Mouse (Mus musculus): ENCODE measurements around the gene Fam155a.

Gene Fam155a

DNA sequence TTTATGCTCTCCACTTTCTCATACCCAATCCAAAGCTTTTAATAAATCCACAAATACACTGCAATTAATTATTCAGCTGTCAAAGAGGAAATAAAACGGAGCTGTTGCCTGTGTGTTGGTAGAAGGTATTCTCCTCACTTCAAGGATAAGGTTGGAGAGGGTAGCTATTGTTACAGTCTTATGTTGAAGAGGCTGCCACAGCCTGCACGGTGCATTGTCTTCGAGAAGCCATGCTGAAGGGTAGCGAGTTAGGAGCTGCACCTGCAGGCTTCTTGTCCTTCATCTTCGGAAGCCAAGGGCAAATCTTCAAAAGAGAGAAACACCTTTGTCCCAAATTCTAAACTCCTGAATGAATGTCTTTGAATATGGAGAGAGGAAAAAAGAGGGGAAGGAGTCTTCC lies 288.4 kb downstream of the Fam155a start:
- no peak for DNase-seq (ENCODE audit: low spot score)

DNA sequence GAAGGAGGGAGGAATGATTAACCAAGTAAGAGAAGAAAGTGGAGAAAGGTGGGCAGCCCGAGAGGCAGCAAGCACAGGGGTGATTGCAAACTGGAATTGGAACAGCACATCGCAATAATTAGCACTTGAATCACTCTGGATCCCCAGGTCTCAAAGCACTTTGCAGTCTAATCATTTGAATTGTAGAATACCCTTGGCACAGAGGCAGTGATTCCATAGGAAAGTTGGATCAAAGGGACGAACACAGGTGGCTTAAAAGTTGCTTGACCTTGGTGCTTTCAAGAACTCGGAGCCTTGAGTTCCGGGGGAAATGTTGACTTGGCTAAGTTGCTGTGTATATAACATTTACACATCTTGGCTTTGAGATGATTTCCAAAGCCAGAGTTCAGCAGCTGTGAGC lies 299.7 kb downstream of the Fam155a start:
- DNase-seq (ENCODE audit: low spot score): no peak

DNA sequence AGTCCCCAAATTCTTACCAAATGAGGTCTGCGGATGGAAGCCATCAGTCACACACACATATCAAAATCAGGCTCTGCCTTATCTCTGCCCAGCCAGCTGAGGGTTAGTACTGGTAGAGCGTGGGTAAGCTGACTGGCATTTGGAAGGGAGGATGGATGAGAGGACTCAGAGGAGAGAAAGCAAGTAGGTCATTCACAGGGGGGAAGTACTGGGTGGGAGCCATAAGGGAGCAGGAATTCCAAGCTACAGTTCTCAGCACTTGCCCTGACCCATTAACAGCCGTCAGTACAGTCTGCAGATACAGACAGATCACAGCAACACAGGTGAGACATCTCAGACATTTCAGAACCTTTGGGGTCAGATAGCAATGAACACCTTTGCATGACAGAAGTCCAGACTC lies 300.8 kb downstream of the Fam155a start:
- DNase-seq (ENCODE audit: low spot score): no peak

DNA sequence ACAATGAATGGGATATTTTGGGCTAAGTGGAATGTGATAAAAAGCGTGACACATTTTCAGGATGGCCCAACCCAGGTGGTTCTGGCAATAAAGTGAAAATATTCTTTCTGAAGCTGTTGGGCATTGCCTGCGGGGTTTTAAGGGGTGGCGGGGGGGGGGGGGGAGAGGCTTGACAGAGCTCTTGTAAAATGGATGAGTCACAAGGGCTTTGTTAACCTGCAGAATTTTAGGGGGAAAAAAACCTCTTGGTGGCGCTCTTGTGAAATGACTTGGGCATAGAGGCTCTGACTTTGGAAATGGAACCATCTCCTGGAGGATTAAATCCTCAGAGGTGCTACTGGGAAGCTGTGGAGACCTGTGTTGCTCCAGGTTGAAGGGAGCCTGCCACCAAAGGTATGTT lies 309.9 kb downstream of the Fam155a start:
- DNase-seq (ENCODE audit: low spot score): no peak

DNA sequence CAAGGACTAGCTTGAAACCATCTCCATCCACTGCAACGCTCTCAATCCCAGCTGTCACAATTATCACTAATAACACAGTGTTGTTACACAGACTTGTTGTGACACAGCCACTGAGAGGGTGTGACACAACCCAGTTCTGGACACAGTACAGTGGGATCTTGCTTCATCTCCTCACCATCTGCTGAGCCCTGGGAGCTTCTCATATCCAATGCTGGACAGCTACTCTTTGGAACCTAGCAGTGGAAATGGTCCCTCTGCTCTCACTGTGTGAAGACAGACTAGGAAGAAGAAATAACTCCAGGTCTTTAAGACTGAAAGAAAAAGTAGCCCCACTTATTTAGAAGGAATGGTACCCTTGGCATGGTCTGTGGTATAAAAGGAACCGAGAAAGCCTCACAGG lies 310.3 kb downstream of the Fam155a start:
- no peak for DNase-seq (ENCODE audit: low spot score)

DNA sequence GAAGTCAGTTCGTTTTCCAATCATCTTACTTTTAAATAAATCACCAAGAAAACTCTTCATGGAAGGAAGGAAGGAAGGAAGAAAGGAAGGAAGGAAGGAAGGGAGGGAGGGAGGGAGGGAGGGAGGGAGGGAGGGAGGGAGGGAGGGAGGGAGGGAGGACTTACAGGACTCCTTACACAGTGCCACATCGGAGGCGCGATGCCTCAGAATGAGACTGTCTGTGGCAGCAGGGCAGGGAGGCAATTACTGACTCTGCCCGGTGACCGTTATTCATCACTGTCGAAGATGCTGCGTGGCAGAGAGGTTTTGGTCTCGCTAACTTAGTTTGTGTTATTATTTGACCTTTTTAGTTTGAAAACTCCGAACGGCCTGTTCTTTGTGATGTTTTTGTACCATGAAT lies 312.3 kb downstream of the Fam155a start:
- DNase-seq (ENCODE audit: low spot score): no peak

DNA sequence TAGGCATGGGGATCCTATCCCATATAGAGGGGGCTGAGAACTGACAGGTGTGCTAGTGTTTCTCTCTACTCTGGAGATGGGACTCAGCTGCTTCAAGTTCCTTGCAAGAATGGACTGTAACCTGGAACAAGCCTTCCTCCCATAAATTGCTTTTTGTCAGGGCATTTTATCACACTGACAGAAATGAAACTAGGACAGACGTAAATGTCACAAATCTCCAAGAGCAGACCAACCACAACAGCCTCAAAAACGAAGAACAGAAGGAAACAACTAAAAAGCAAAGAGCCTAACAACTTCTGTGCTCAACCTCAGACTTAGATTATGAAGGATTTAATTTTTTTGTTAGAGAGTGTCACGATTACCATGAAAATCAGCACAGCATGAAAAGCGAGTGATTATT lies 315.8 kb downstream of the Fam155a start:
- no peak for DNase-seq (ENCODE audit: low spot score)

DNA sequence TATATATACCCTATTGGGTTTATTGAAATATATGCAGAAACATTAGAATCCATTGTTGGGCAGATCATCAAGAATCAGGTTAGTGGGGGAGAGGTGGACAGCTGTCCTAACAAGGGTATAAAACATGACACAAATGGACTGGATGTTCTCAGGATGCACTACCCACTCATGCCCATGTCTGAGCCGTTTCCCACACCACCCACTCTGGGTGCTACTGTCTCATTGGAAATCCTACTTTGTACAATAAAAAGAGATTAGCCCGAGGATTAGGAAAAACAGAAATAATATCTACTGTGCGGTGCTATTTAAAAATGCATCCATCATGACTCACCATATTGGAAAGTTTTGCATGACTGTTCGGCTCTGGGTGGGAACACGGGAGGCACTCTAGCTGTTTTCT lies 317.2 kb downstream of the Fam155a start:
- no peak for DNase-seq (ENCODE audit: low spot score)

DNA sequence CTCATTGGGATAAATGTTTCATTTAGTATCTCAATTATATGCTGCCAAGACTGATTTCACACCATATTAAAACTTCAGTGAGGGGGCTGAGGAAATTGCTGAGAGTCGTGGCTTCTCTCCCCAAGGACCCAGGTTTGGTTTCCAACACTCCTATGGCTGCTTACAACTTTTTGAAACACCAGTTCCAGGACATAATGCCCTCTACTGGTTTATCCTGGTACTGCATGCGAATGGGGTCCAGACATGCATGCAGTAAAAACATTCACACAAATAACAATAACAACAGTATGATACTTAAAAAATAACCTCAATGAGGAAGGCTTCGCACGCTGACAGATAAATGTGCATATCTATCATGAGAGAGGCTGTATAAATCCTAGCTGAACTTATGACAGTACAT lies 319.4 kb downstream of the Fam155a start:
- no peak for DNase-seq (ENCODE audit: low spot score)

DNA sequence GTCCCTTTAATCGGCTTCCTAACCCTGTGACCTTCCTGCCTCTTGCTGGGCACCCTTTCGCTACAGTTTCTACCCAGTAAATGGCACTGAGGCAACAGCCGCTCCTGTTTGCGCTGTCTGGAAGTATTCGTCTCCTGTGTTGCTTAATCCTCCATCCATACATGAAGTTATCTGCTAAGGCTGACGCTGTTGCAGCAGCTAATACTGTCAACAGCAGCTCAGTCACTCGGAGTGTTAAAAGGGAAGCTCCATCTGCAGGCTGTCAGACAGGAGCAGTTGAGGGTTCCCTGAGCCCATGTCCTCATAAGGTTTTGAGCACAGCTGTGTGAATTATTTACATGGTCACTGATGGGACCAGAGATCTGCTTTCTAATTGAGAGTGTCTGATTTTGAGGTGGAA lies 322.3 kb downstream of the Fam155a start:
- DNase-seq (ENCODE audit: low spot score): no peak

DNA sequence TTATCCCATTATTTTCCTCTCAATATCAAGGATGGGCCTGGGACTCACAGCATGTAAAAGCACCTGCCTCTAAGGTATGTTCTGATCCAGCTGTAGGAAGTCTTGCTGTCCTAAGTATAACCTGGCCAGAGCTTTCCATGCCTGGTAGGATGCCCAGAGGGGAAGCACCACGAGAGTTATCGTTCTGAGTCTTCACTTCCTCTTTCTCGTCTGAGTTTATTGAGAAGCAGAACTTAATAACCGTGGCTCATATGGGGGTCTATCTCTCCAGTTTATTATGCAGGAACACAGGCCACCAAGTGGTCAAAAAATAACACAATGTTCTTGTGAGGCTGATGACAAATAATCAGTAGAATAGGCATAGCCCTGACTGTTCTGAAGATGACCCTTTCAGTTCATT lies 333.1 kb downstream of the Fam155a start:
- no peak for DNase-seq (ENCODE audit: low spot score)

DNA sequence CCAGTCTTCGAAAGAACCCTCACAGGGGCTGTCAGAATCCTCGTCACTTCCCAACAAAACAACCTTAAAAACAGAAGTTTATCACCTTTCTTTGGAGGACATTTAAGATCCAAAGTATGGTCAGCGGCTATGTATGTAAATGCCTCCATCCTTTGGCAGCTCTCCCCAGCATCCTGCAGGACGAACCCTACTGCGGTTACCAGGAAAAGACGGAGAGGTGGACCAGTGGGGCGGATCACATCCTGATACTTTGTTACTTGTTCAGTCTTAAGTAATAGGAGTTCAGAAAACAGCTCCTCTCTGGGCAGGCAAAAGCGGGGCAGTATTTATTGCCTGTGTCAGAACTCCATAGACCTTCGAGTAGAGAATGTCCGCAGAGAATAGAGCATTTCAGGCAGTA lies 335.5 kb downstream of the Fam155a start:
- no peak for DNase-seq (ENCODE audit: low spot score)

DNA sequence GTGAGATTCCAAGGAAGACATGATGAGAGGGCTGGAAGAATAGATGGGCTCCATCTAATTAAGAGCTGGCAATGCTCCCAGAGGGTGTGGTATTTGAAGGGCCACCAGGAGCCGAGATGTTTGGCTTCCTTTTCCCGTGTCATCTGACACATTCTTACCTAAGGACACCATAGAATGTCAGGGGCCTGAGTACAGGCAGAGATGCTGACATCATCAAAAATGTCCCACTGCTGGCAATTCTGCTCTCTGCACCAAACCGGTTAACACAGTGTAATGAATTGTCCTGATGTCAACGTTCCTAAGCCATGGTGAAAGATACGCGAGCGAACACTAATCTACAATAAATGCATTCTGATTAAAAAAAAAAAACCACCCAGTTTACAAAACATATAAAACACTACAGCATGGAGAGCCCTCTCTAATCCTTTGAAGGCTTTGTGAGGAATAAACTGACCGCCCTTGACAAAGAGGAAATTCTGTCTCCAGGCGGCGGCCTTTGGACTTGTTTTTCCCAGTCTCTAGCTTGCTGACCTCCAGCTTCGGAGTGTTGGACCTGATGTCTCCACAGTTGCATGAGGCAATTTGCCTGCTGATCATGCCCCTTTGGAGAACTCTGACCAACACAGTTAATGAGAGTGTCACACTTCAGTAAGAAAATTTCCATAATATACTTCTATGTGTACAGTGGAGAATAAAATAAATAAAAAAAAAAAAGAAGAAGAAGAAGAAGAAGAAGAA lies 338.2 kb downstream of the Fam155a start:
- DNase-seq (ENCODE audit: low spot score): no peak

DNA sequence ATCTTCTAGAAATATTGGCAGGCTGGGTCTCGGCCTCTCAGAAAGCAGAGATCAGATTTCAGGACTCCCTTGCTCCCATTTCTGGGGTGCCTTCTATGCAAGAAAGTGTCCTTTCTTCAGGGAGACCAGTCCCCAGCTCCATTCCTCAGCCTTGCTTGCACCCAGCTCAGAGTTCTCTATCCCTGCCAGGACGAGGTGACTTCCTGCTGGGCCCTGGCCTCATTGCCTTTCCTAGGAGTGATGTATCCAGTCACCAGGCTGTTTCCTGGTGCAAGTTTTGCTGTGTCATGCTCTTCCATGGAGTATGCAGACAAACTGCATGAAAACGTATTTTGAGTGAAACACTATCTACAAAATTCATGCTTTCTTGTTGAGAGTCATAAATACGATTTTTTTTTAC lies 342.1 kb downstream of the Fam155a start:
- no peak for DNase-seq (ENCODE audit: low spot score)

DNA sequence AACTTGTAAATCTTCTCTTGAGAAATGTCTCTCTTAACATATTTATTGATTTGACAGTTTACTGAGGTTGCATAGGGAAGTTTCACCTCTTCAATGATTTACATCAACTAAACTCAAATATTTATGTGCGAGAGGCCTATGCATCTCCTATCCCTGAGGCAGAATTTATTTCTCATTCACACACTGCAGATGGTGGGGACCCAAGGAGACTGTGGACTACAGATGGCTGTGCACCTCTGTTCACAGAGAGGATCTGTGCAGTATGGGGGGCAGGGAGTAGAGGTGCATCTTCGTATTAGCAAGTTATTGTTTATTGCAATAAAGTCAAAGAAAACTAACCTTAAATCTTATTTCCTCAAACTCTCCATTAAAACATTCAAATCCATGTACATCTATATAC lies 346.9 kb downstream of the Fam155a start:
- no peak for DNase-seq (ENCODE audit: low spot score)

DNA sequence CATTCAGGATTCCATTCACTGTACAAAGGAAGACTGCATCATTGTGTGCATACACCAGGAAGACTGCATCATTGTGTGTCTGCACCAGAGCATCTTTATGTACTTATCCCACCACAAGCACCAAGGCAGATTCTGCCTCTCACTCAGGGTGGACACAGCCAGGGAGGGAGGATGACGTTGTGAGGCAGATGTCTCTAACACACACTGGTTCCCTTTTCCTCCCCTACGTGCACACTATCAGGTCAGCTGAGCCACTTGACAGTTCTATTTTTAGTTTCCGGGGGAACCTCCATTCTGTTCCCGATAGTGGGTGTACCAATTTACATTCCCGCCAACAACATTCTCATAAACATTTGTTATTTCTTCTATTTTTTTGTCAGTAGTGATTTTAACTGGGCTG lies 347.4 kb downstream of the Fam155a start:
- DNase-seq (ENCODE audit: low spot score): no peak

DNA sequence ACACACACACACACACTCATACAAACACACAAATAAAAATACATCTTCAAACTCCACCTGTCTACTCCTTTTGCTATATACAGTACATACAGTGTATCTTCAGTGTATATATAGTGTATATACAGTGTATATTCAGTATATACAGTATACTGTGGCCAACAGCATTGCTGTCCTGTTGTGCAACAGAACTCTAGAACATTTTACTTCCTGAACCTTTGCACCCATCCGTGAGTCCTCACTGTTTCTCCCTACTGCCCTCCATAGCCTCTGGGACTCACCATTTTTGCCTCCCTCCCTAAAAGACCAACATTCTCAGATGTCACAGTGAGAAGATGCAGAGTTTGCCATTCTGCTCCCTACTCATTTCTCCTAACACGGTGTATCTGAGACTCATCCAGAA lies 347.8 kb downstream of the Fam155a start:
- DNase-seq (ENCODE audit: low spot score): no peak

DNA sequence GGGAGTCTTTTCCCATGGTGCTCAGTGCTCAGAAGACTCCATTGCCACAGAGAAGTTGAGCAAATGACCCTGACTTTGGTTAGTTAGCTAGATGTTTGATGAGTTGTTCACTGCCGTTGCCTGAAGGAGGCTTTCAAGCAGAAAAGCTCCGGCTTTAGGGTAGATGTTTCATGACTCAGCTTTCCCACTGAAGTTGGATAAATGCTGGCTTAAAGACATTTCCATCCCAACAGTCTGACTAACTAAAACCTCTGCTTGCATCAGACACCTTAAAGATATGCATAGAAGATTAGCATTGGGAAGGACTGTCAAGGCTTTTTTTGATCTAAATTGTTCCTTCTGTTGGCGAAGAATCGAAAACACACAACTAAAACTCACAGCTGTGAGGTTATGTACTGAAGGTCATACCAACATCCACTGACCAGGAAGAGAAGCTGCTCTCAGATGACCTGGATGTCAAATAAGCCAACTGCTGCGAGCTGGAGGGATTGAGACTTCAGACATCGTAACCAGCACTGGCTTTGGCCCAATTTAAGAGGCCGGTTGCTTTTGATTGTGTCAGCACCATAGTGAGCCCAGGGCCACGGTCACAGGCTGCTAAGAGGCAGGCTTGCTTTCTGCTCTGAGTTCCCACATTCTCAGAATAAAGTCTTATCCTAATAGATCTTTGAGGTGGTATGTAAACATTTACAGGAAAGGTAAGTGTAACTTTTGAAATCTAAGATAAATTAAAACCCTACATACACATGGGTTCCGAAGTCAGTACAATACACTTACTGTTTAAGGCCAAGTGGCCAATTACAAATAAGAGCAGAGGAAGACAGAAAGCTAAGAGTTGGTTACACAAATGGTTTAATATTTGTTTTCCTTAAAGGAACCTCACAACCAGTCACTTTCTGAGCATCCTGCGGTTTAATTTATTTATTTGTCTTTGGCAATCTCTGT lies 351.8 kb downstream of the Fam155a start:
- DNase-seq (ENCODE audit: low spot score): no peak

DNA sequence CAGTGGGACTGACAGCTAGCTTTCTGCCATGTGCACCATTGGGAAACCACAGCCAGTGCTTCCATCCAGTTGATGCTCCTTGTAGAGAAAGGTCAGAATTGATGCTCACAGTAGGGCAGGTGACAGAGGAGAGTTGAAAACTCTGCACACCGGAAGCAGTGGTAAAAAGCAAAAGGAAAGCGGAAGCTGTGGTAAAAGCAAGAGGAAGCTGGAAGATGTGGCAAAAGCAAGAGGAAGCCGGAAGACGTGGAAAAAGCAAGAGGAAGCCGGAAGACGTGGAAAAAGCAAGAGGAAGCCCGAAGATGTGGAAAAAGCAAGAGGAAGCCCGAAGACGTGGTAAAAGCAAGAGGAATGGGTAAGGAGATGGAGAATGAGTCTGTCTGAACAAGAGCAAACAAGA lies 354.8 kb downstream of the Fam155a start:
- DNase-seq (ENCODE audit: low spot score): no peak

DNA sequence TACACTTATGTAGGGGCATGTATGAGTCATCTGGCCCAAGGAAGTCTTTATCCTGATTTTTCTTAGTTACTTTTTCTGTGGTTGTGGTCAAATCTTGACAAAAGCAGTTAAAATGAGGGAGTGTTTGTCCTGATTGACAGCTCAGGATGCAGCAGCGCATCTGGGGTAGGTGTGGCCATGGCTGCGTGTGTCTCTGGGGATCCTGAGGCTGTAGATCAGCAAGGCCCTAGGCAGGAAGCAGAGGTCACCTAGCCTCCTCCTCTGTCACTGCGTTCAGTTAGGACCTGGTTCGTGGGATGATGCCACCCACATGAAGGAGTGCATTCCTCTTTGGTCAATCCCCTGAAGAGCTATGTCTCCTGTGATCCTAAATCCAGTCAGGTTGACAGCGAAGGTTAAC lies 362.5 kb downstream of the Fam155a start:
- DNase-seq (ENCODE audit: low spot score): no peak

DNA sequence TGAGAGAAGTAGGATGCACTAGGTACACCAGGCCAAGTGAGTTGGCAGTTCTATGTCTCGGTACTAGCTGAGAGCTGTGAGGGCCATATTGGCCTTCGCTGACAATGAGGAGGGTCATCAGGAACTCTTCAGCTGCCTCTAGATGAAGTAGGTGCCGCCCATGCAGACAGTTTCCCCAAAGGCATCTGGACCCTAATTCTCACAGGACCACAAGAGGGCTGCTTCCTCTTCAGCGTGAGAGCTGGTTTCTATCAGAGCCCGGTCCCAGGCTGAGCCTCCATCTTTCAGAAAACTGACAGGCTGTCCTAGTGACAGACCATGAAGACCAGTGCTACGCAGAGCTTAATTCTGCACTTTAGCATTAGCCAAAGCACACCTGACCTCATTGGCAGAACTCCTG lies 364.8 kb downstream of the Fam155a start:
- DNase-seq (ENCODE audit: low spot score): no peak

DNA sequence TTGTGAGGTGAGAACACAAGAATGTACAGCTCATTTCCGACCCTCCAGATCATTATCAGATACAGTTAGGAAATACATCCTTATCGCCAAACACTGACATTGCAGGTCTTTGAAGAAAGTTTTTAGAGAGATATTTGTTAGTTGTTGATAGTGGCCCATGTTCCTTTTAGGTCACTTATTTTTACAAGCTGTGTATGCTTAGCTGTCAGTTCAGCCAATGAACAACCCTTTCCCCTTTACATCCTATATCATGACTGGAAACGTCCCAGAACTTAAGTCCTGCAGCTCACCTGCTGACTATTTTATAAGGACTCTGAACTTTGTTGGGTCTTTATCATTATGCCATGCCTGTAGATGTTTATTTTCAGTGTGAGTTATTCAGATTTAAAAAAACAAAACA lies 366.3 kb downstream of the Fam155a start:
- no peak for DNase-seq (ENCODE audit: low spot score)

DNA sequence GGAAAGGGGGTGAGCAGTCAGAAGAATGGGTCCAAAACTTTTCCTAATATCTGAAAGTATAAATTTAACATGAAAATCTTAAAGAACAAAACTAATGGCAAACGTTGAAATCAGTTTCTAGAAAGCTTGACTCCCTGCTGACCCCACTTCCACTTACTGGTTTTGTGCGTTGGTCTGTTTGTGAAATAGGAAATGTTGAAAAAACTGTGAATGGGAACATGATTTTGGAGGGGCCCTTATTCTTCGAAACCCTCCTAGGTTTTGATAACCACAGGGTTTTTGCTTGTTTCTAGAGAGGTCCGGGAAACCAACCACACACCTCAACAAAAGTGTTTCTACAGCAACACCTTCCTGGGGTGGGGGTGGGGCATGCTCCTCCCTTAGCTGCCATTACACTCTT lies 368.6 kb downstream of the Fam155a start:
- DNase-seq (ENCODE audit: low spot score): no peak
